Mouse (Mus musculus) embryonic facial prominence, embryonic 12.5 days (tissue): ENCODE results near the gene Trim25. TPM values are rescaled to one million over a fixed set of nuclear protein-coding genes. Genes with fewer than 3 reads are reported as not detected.
"Not testable (repeated sequence)": the region's sequence is repeated elsewhere in the genome, so short reads cannot be mapped to it uniquely, and the experiment has no call there.

Experiments used
- ATAC-seq: fragments of 200-750 bp; cut with Nextera tagmentation; 2 replicates; pipeline ENCODE4 v1.8.0; 2017; ENCODE audit not compliant: insufficient number of reproducible peaks, insufficient read depth, low FRiP score, low TSS enrichment
- H3K27ac ChIP-seq: fragments of 300-500 bp; sonication (generic); 2 replicates; pipeline ENCODE4 v1.5.1; 2016; ENCODE audit warnings: mild to moderate bottlenecking
- H3K27me3 ChIP-seq: fragments of 300-500 bp; sonication (generic); 2 replicates; pipeline ENCODE4 v1.6.1; 2016; ENCODE audit warnings: mild to moderate bottlenecking, moderate library complexity
- H3K36me3 ChIP-seq: fragments of 300-500 bp; sonication (generic); 2 replicates; pipeline ENCODE4 v1.6.1; 2016; ENCODE audit warnings: mild to moderate bottlenecking
- H3K4me1 ChIP-seq: fragments of 300-500 bp; sonication (generic); 2 replicates; pipeline ENCODE4 v1.6.1; 2016
- H3K4me2 ChIP-seq: fragments of 300-500 bp; sonication (generic); replicated peaks from 2 replicates; pipeline ENCODE4 v1.6.1; 2016; ENCODE audit warnings: mild to moderate bottlenecking, moderate library complexity
- H3K4me3 ChIP-seq: fragments of 300-500 bp; sonication (generic); 2 replicates; pipeline ENCODE4 v1.5.1; 2016; ENCODE audit warnings: mild to moderate bottlenecking
- H3K9ac ChIP-seq: fragments of 300-500 bp; sonication (generic); 2 replicates; pipeline ENCODE4 v1.6.1; 2016; ENCODE audit warnings: mild to moderate bottlenecking, moderate library complexity
- H3K9me3 ChIP-seq: fragments of 300-500 bp; sonication (generic); 2 replicates; pipeline ENCODE4 v1.6.1; 2016; ENCODE audit warnings: mild to moderate bottlenecking, moderate library complexity
- WGBS: fragments of 180-500 bp; shearing (Covaris S2); methylation state at CpG from one replicate; pipeline ENCODE4 v1.1.7; 2016; 5-methylcytosine and 5-hydroxymethylcytosine counted together
- polyA plus RNA-seq: library from polyadenylated mRNA; unstranded; fragments of >200 nt; fragmentation: Nextera tagmentation; extraction: Ambion mirVana; gene quantifications from 2 replicates; pipeline ENCODE4 v1.2.1, GENCODE M21; 2016

Gene Trim25
- polyA plus RNA-seq, 1 experiment from 2014 or later: 4.7 TPM

GRCm38 (mm10) chr11:88996427-88996826 lies 2.7 kb upstream of the Trim25 start:
- Histone ChIP-seq H3K9ac (no peak overlapping the region), H3K4me3 (no peak overlapping the region), H3K4me2 (no peak overlapping the region), H3K27ac (no peak overlapping the region), H3K4me1 (0 out of 2 replicates have a peak, but pooled peaks cover 5% of the 10 kb centered on the region), H3K27me3 (peaks cover 23% of the 10 kb centered on the region), H3K9me3 (no peaks in the 10 kb centered on the region), H3K36me3 (no peaks in the 10 kb centered on the region; the same call in 1 of the 2 replicates)
- no peak for ATAC-seq
- 65% methylated on average over 7 of the region's 7 CpGs for WGBS

- not testable (repeated sequence) for H3K4me1 ChIP-seq, ATAC-seq, H3K9ac ChIP-seq, H3K4me3 ChIP-seq, H3K27ac ChIP-seq, H3K9me3 ChIP-seq, H3K36me3 ChIP-seq, H3K4me2 ChIP-seq
- WGBS: 84% methylated on average over 5 of the region's 5 CpGs
- peaks cover 23% of the 10 kb centered on the region for H3K27me3 ChIP-seq
Measured at GRCm38 (mm10) chr11:88997343-88997742, 1.8 kb upstream of the Trim25 start.

GRCm38 (mm10) chr11:88998406-88998805 lies 770 bp upstream of the Trim25 start:
- ATAC-seq: no peak
- no peak overlapping the region for H3K4me3 ChIP-seq
- H3K4me1 ChIP-seq: 0 out of 2 replicates have a peak, but pooled peaks cover 5% of the 10 kb centered on the region
- H3K4me2 ChIP-seq: peak overlapping the region; percentile 60; the same call in 1 of the 2 replicates
- H3K27me3 ChIP-seq: peaks cover 23% of the 10 kb centered on the region
- WGBS: 14% methylated on average over 3 of the region's 3 CpGs
- H3K27ac ChIP-seq: no peak overlapping the region
- H3K36me3 ChIP-seq: no peaks in the 10 kb centered on the region
- H3K9me3 ChIP-seq: no peaks in the 10 kb centered on the region
- no peak overlapping the region for H3K9ac ChIP-seq

DNA sequence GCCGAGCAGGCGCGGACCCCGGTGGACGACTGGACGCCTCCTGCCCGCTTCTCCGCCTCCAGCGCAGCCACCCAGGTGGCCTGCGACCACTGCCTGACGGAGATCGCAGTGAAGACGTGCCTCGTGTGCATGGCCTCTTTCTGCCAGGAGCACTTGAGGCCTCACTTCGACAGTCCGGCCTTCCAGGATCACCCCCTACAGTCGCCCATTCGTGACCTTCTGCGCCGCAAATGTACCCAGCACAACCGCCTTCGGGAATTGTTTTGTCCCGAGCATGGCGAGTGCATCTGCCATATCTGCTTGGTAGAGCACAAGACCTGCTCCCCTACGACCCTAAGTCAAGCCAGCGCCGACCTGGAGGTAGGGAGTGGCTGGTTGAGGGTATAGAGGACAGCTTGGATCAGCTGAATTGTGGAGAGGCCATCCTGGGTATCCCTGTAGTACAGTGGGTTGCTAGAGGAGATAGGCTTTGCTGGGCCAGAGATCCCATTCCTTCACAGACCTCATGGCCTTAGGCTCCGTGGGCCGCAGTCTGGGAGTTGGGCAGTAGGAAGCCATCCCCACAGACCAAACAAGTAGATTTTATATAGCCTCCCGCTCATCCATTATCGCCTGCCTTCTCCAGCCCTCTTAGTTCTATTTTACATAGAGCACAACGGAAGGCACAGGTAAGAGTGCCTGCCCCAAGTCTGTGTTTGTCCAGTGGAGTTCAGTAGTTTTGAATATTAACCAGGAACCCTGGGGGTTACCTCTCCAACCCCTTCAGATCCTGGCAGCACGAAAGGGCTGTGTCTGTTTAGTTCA lies 749 bp downstream of the Trim25 start:
- Histone ChIP-seq H3K27ac (no peak overlapping the region), H3K4me1 (0 out of 2 replicates have a peak, but pooled peaks cover 5% of the 10 kb centered on the region), H3K9me3 (no peaks in the 10 kb centered on the region), H3K36me3 (no peaks in the 10 kb centered on the region), H3K4me3 (peak overlapping the region; percentile 44), H3K27me3 (peaks cover 23% of the 10 kb centered on the region), H3K9ac (peak overlapping the region; percentile 37; the same call in 1 of the 2 replicates), H3K4me2 (peak overlapping the region; percentile 60)
- no peak for ATAC-seq
- 23% methylated on average over 33 of the region's 33 CpGs for WGBS

GRCm38 (mm10) chr11:89000527-89000819 lies 1.3 kb downstream of the Trim25 start:
- Histone ChIP-seq H3K27me3 (peaks cover 23% of the 10 kb centered on the region), H3K4me3 (no peak overlapping the region), H3K9me3 (no peaks in the 10 kb centered on the region), H3K36me3 (no peaks in the 10 kb centered on the region), H3K4me1 (0 out of 2 replicates have a peak, but pooled peaks cover 5% of the 10 kb centered on the region), H3K4me2 (peak overlapping the region; percentile 60; the same call in 1 of the 2 replicates), H3K27ac (no peak overlapping the region), H3K9ac (no peak overlapping the region)
- no peak for ATAC-seq

GRCm38 (mm10) chr11:89001569-89001968 lies 2.4 kb downstream of the Trim25 start:
- Histone ChIP-seq H3K9ac (no peak overlapping the region), H3K36me3 (no peaks in the 10 kb centered on the region), H3K4me2 (no peak overlapping the region), H3K4me3 (no peak overlapping the region), H3K4me1 (0 out of 2 replicates have a peak, but pooled peaks cover 5% of the 10 kb centered on the region), H3K27me3 (peaks cover 23% of the 10 kb centered on the region), H3K27ac (no peak overlapping the region), H3K9me3 (no peaks in the 10 kb centered on the region)
- 90% methylated on average over 7 of the region's 7 CpGs for WGBS
- no peak for ATAC-seq

DNA sequence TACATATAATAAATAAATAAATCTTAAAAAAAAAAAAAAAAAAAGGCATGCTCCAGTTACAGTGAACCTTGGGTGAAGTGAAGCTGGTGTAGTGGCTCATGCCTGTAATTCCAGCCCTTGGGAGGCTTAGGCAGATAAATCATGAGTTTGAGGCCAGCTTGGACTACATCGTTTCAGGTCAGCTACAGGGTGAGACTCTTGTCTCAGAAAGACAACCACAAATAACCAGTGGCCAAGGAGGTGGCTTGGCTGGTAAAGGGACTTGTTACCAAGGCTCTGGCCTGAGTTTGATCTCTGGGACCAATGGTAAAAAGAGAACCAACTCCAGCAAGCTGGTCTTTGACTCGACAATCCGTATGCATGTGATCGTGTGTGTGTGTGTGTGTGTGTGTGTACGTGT lies 2.9 kb downstream of the Trim25 start:
- no peaks in the 10 kb centered on the region for H3K36me3 ChIP-seq
- H3K4me2 ChIP-seq: no peak overlapping the region
- no peak for ATAC-seq
- 0 out of 2 replicates have a peak, but pooled peaks cover 5% of the 10 kb centered on the region for H3K4me1 ChIP-seq
- H3K9me3 ChIP-seq: no peaks in the 10 kb centered on the region
- WGBS: 85% methylated on average over 5 of the region's 5 CpGs
- H3K4me3 ChIP-seq: no peak overlapping the region
- H3K9ac ChIP-seq: no peak overlapping the region
- peaks cover 23% of the 10 kb centered on the region for H3K27me3 ChIP-seq
- no peak overlapping the region for H3K27ac ChIP-seq

- 83% methylated on average over 5 of the region's 5 CpGs for WGBS
- no peak overlapping the region for H3K9ac ChIP-seq
- no peaks in the 10 kb centered on the region for H3K36me3 ChIP-seq
- no peak overlapping the region for H3K4me3 ChIP-seq
- no peaks in the 10 kb centered on the region for H3K9me3 ChIP-seq
- H3K4me1 ChIP-seq: 0 out of 2 replicates have a peak, but pooled peaks cover 5% of the 10 kb centered on the region
- no peak overlapping the region for H3K4me2 ChIP-seq
- no peak for ATAC-seq
- H3K27me3 ChIP-seq: peaks cover 23% of the 10 kb centered on the region
- no peak overlapping the region for H3K27ac ChIP-seq
Measured at GRCm38 (mm10) chr11:89002621-89003020, 3.4 kb downstream of the Trim25 start.

- no peak for ATAC-seq
- Histone ChIP-seq H3K4me1 (0 out of 2 replicates have a peak, but pooled peaks cover 5% of the 10 kb centered on the region), H3K9ac (no peak overlapping the region), H3K4me2 (no peak overlapping the region), H3K27ac (no peak overlapping the region), H3K9me3 (no peaks in the 10 kb centered on the region), H3K27me3 (peaks cover 23% of the 10 kb centered on the region), H3K36me3 (no peaks in the 10 kb centered on the region), H3K4me3 (no peak overlapping the region)
- WGBS: 40% methylated on average over 6 of the region's 6 CpGs
Measured at GRCm38 (mm10) chr11:89003078-89003477, 3.9 kb downstream of the Trim25 start.

- Histone ChIP-seq H3K4me3 (no peak overlapping the region), H3K36me3 (no peaks in the 10 kb centered on the region), H3K4me2 (no peak overlapping the region), H3K27me3 (peaks cover 18% of the 10 kb centered on the region), H3K9ac (no peak overlapping the region), H3K9me3 (no peaks in the 10 kb centered on the region), H3K27ac (no peak overlapping the region), H3K4me1 (0 out of 2 replicates have a peak, but pooled peaks cover 5% of the 10 kb centered on the region)
- 79% methylated on average over 4 of the region's 4 CpGs for whole genome bisulfite sequencing
- ATAC-seq: no peak
Measured at GRCm38 (mm10) chr11:89003726-89004125, 4.5 kb downstream of the Trim25 start.

- WGBS: 47% methylated on average over 5 of the region's 5 CpGs
- Histone ChIP-seq H3K4me2 (no peak overlapping the region), H3K4me1 (no peaks in the 10 kb centered on the region), H3K36me3 (no peaks in the 10 kb centered on the region), H3K4me3 (no peak overlapping the region), H3K9me3 (no peaks in the 10 kb centered on the region), H3K9ac (no peak overlapping the region), H3K27ac (no peak overlapping the region), H3K27me3 (0 out of 2 replicates have a peak, but pooled peaks cover under 1% of the 10 kb centered on the region)
- ATAC-seq: no peak
Measured at GRCm38 (mm10) chr11:89005473-89005872, 6.3 kb downstream of the Trim25 start.

DNA sequence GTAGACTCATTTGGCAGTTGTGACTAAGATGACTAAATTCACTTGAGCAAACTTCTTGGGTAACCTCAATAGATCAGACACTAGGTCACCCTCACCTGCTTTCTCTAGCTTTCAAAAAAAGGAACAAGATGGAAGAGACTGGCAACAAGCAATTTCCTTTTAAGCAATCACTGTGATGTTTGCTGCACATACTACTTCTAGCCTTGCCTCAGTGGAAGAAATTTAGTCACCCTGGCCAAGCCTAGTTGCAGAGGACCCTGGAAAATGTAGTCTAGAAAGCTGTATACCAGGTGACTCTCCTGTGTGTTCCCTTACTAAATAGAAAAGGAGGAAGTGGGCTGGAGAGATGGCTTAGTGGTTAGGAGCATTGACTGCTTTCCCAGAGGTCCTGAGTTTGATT lies 7.2 kb downstream of the Trim25 start:
- Histone ChIP-seq H3K27me3 (no peaks in the 10 kb centered on the region), H3K4me3 (no peak overlapping the region), H3K9ac (no peak overlapping the region), H3K9me3 (no peaks in the 10 kb centered on the region), H3K4me2 (no peak overlapping the region), H3K4me1 (no peaks in the 10 kb centered on the region), H3K27ac (no peak overlapping the region), H3K36me3 (no peaks in the 10 kb centered on the region)
- no peak for ATAC-seq
